Mouse (Mus musculus) cerebellum, adult 9-11 months (tissue): ENCODE data around the gene Mmp17.

Source experiments
- DNase-seq: peaks from one replicate; pipeline ENCODE4 v3.0.0; 2022

Gene Mmp17

GRCm38 (mm10) chr5:129583761-129584582 lies at the start of gene Mmp17:
Mmp17 (plus strand) TSS chr5:129584169.
- DNase-seq: peak; percentile 93

- peak; percentile 76 for DNase-seq
Observed at GRCm38 (mm10) chr5:129534500-129534899, 49.5 kb upstream of the Mmp17 start.

GRCm38 (mm10) chr5:129535021-129535420 lies 48.9 kb upstream of the Mmp17 start:
- DNase-seq: no peak

- DNase-seq: no peak
Observed at GRCm38 (mm10) chr5:129535431-129535830, 48.5 kb upstream of the Mmp17 start.

DNA sequence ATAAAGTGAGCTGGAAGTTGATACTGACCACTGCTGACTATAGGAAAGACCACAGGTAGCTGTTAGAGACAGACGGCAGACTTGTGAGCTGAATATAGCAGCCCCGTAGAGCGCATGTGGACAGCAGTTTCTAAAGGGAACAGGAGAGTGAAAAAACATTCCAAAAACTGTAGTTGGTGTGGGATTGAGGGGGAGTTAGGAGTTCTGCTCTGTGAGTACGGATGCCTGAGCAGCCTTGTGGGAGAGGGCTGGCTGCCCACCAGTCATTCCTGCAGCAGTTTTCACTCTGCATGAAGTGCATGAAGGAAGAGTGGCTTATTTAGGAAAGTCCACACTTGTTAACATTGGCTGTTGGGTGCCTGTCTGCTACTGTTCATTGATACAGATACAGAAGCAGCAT lies 45.1 kb upstream of the Mmp17 start:
- DNase-seq: no peak

DNA sequence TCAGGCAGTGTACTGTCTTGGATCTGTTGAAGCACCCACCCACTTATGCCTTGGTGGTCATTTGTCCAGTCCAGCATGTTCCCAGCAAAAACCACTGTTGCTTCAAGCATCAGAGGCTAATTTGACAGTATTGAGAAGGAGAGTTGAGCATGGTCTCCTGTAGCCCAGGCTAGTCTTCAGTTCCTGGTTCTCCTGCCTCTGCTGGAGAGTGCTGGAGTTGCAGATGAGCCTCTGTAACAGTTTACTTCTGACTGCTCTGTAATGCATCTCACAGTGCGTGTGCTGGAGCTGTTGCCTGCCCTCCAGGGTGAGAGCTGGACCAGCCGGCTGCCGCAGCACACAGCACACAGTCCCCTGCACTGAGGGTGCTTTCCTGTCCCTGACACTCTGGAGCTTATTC lies 41.7 kb upstream of the Mmp17 start:
- no peak for DNase-seq

- DNase-seq: no peak
Observed at GRCm38 (mm10) chr5:129545787-129546186, 38.2 kb upstream of the Mmp17 start.

GRCm38 (mm10) chr5:129549716-129550115 lies 34.3 kb upstream of the Mmp17 start:
- no peak for DNase-seq

- DNase-seq: no peak
Observed at GRCm38 (mm10) chr5:129550790-129551189, 33.2 kb upstream of the Mmp17 start.

GRCm38 (mm10) chr5:129551991-129552390 lies 32.0 kb upstream of the Mmp17 start:
- no peak for DNase-seq

GRCm38 (mm10) chr5:129553642-129554041 lies 30.3 kb upstream of the Mmp17 start:
- DNase-seq: no peak

- DNase-seq: no peak
Observed at GRCm38 (mm10) chr5:129558591-129558990, 25.4 kb upstream of the Mmp17 start.

DNA sequence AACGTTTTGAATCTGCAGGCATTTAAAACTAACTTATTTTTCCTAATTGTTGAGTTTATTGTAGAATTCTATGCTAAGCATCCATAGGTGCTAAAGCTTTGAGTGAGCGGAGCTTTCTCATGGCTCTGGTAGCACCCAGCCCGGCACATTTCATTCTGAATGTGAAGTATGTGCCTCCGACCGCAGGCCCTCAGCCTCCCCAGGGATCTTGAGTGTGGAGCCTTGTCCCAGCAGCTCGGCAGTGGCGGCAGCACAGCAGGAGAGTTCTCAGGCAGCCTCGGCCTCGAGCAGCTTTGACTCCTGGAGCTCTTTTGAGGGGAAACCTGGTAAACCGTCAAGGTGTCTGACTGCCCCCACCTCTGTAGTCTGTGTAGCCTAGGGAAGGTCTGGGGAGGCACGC lies 24.7 kb upstream of the Mmp17 start:
- DNase-seq: no peak

GRCm38 (mm10) chr5:129562342-129562741 lies 21.6 kb upstream of the Mmp17 start:
- peak; percentile 63 for DNase-seq

DNA sequence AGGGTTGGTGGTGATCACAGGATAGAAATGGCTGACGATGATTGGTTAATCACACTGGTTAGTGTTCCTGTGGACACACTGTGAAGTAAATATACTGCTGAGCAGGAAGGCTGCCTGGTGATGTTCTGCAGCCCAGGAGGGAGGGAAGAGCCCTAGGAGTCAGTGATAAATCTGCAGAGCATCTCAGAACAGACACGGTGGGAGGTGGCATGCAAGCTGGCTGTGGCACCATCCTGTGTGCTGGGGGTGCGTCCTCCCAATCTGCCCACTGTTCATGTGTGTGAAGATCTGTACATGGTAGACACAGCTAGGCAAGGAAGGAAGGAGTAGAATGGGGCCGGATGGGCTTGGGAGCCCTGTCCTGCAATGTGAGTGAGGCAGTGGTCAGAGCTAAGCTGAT lies 15.4 kb upstream of the Mmp17 start:
- DNase-seq: no peak

DNA sequence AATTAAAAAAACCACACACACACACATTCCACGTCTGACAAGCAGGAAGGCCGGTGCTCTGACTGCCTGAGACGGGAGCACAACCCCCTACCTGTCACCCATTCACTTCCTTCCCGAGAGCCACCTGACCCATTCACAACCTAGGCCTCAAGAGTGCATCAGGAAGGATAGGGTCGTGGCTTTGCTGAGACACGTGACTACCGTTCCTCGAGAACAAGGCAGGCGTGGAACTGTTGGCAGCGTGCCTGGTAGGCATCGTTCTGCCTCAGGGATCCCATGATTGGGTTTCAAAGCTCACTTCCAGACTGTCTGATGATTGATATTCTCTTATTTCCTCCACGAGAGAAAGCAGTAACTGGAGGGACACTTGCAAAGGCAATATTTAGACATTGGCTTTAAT lies 5.8 kb upstream of the Mmp17 start:
- no peak for DNase-seq

DNA sequence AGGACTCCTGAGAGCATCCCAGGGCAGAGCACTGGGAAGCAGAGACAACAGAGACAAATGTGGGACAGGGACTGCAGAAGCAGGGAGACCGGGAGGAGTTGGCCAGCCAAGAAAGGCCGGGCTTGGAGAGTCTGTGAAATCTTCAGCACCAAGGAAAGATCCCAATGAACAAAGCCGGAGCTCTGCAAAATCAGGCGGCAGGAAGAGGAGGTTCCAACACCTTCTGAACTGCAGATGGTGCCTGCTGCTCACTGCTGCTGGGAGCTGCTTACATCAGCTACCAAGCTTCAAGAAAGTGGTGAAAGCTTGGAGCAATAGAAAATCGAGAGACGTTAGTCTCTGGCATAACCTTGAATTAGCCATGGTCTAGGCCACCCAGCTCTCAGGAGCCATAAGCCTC lies 3.9 kb upstream of the Mmp17 start:
- DNase-seq: no peak

DNA sequence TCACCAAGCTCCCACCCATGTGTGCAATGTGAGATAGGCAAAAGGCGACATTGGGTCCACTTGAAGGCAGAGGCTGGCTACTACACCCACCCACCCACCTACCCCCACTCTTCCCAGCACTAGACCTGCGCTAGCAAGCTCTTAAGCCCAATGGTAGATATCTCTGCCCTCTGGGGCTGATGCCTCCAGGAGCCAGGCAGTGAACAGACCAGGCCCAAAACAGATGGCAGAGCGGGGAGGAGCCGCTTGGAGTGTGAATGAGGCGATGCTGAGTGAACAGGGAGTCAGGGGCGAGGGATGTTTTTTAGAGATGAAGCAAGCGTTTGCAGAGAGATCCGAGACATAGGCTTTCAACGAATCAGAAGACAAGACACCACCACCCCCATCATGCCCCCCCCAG lies 3.4 kb upstream of the Mmp17 start:
- no peak for DNase-seq

- DNase-seq: no peak
Observed at GRCm38 (mm10) chr5:129581015-129581414, 3.0 kb upstream of the Mmp17 start.

- DNase-seq: no peak
Observed at GRCm38 (mm10) chr5:129583331-129583730, 638 bp upstream of the Mmp17 start.

DNA sequence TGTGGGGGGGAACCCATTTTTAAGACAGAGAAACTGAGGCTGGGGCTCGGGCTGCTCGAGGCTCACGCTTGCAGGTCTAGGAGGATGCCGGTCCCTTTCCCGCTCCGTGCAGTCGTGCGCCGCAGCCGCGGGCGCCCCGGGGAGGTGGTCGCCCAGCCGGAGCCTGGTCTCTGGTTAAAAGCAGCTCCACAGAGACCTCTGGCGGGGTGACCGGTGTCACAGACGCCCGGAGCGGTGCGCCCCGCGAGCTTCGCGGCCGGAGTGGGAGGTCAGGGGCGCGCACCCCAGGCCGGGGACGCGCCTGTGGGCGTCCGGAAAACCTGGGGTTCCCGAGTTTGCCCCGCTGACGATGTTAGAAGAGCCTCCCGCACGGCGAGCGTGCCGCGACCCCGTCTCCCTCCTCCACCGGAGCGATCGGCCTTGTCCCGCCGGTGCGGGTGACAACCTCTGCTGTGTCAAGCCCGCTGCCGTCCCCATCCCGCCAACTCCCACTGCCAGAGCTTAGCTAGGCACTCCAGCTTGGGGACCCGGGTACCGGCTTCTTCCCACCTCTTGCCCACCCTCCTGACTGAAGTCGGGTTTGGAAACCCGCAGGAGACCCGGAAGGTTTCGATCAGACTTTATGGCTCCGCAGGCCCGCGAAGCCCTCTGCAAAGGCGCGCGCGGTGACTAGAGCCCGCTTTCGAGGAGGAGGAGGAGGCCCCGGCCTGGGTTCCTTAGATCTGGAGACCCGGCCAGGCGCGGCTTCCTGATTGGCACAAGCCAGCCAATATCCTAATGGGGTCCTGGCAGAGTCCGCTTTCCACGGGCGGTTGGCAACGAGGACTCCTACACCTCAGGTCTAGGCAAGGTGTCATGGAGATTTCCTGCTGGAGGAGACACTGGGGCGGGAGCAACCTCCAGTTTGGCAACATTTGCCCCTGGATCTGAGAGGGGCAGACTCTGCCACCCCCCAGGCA lies 893 bp downstream of the Mmp17 start:
- DNase-seq: peak; percentile 77

- peak; percentile 87 for DNase-seq
Observed at GRCm38 (mm10) chr5:129586016-129586415, 2.0 kb downstream of the Mmp17 start.

GRCm38 (mm10) chr5:129586471-129586870 lies 2.5 kb downstream of the Mmp17 start:
- peak; percentile 72 for DNase-seq

- DNase-seq: peak; percentile 72
Observed at GRCm38 (mm10) chr5:129590915-129591314, 6.9 kb downstream of the Mmp17 start.
